Mouse (Mus musculus) R1 (cell line): ENCODE data around the gene Olfr750.
A peak's percentile ranks its signal among the peaks of the same experiment; 100 is the strongest.

ENCODE experiments used
- DNase-seq: peaks from one replicate; pipeline ENCODE4 v3.0.0-alpha.2; 2018; ENCODE audit warnings: low read depth, low spot score

The Olfr750 gene

GRCm38 (mm10) chr14:51074335-51074734 is at the start of gene Olfr750:
Gene Olfr750 (minus strand): TSS chr14:51074435.
- DNase-seq, result no peak

- DNase-seq, result no peak
Observed at GRCm38 (mm10) chr14:51113916-51114560, 39.8 kb upstream of the Olfr750 start, which contains the start of gene Eddm3b. Gene Eddm3b (plus strand): TSS chr14:51114426.

- no peak for DNase-seq
Observed at GRCm38 (mm10) chr14:51113476-51113875, 39.2 kb upstream of the Olfr750 start.

- DNase-seq, result no peak
Observed at GRCm38 (mm10) chr14:51111966-51112365, 37.7 kb upstream of the Olfr750 start.

- DNase-seq, result no peak
Observed at GRCm38 (mm10) chr14:51106449-51106967, 32.3 kb upstream of the Olfr750 start.

- no peak for DNase-seq
Observed at GRCm38 (mm10) chr14:51104366-51104765, 30.1 kb upstream of the Olfr750 start.

GRCm38 (mm10) chr14:51103217-51103616 is 29.0 kb upstream of the Olfr750 start:
- DNase-seq, result peak; percentile 63

GRCm38 (mm10) chr14:51101284-51101683 is 27.0 kb upstream of the Olfr750 start:
- DNase-seq, result peak; percentile 9

GRCm38 (mm10) chr14:51098921-51099320 is 24.7 kb upstream of the Olfr750 start:
- no peak for DNase-seq

GRCm38 (mm10) chr14:51098300-51098699 is 24.1 kb upstream of the Olfr750 start:
- peak; percentile 61 for DNase-seq

- no peak for DNase-seq
Observed at GRCm38 (mm10) chr14:51095736-51096524, 21.7 kb upstream of the Olfr750 start.

- no peak for DNase-seq
Observed at GRCm38 (mm10) chr14:51094921-51095320, 20.7 kb upstream of the Olfr750 start.

GRCm38 (mm10) chr14:51094096-51094875 is 20.1 kb upstream of the Olfr750 start:
- DNase-seq, result no peak

GRCm38 (mm10) chr14:51093496-51093895 is 19.3 kb upstream of the Olfr750 start:
- no peak for DNase-seq

- no peak for DNase-seq
Observed at GRCm38 (mm10) chr14:51092073-51092620, 17.9 kb upstream of the Olfr750 start.

- peak; percentile 93 for DNase-seq
Observed at GRCm38 (mm10) chr14:51090921-51091900, 17.0 kb upstream of the Olfr750 start, which contains the start of the genes Rnase4 and Ang. Gene Rnase4 (plus strand): TSS chr14:51091077. Gene Ang (plus strand): TSS chr14:51091150.

- DNase-seq, result peak; percentile 89
Observed at GRCm38 (mm10) chr14:51090077-51090781, 16.0 kb upstream of the Olfr750 start.

- DNase-seq, result no peak
Observed at GRCm38 (mm10) chr14:51089674-51090076, 15.4 kb upstream of the Olfr750 start.

- DNase-seq, result peak; percentile 98
Observed at GRCm38 (mm10) chr14:51088970-51089673, 14.9 kb upstream of the Olfr750 start.
